Mouse (Mus musculus): ENCODE data around the gene Fcnb. TPM values are rescaled to one million over a fixed set of nuclear protein-coding genes. Genes with fewer than 3 reads are reported as not detected.

Fcnb gene
- polyA plus RNA-seq, 1 experiment = 0.85 TPM

- H3K4me1 ChIP-seq (replicated peaks; ENCODE audit: control insufficient read depth, insufficient read depth, low read length) = no peaks in the 10 kb centered on the region
- no peaks in the 10 kb centered on the region for H3K27me3 ChIP-seq (ENCODE audit: control insufficient read depth, insufficient read depth, low read length)
- no peak overlapping the region for H3K27ac ChIP-seq (ENCODE audit: control insufficient read depth, insufficient read depth, low read length)
- H3K4me3 ChIP-seq (ENCODE audit: control insufficient read depth, insufficient read depth, low read length) = no peak overlapping the region
- H3K36me3 ChIP-seq (ENCODE audit: control insufficient read depth, insufficient read depth, low read length) = no peaks in the 10 kb centered on the region
- TF ChIP-seq CTCF (IDR thresholded peaks at IDR 0.05; ENCODE audit: borderline replicate concordance, control insufficient read depth, extremely low read depth, insufficient read depth, low read length, poor library complexity) (no peak), POLR2A (IDR thresholded peaks at IDR 0.05; ENCODE audit: control insufficient read depth, extremely low read depth, insufficient read depth, low read length, poor library complexity) (no peak)
- 82% methylated on average over 6 of the region's 6 CpGs for WGBS
- DNase-seq = no peak
Measured at GRCm38 (mm10) chr2:28046311-28046710, 38.4 kb downstream of the Fcnb start.

GRCm38 (mm10) chr2:28044920-28045598, 39.6 kb downstream of the Fcnb start:
- no peaks in the 10 kb centered on the region for H3K36me3 ChIP-seq (ENCODE audit: control insufficient read depth, insufficient read depth, low read length)
- DNase-seq = no peak
- H3K27me3 ChIP-seq (ENCODE audit: control insufficient read depth, insufficient read depth, low read length) = no peaks in the 10 kb centered on the region
- WGBS = 84% methylated on average over 9 of the region's 9 CpGs
- no peak overlapping the region for H3K4me3 ChIP-seq (ENCODE audit: control insufficient read depth, insufficient read depth, low read length)
- no peak for TF ChIP-seq CTCF (IDR thresholded peaks at IDR 0.05; ENCODE audit: borderline replicate concordance, control insufficient read depth, extremely low read depth, insufficient read depth, low read length, poor library complexity)
- no peak for TF ChIP-seq POLR2A (IDR thresholded peaks at IDR 0.05; ENCODE audit: control insufficient read depth, extremely low read depth, insufficient read depth, low read length, poor library complexity)
- H3K27ac ChIP-seq (ENCODE audit: control insufficient read depth, insufficient read depth, low read length) = no peak overlapping the region
- H3K4me1 ChIP-seq (replicated peaks; ENCODE audit: control insufficient read depth, insufficient read depth, low read length) = no peaks in the 10 kb centered on the region

DNA sequence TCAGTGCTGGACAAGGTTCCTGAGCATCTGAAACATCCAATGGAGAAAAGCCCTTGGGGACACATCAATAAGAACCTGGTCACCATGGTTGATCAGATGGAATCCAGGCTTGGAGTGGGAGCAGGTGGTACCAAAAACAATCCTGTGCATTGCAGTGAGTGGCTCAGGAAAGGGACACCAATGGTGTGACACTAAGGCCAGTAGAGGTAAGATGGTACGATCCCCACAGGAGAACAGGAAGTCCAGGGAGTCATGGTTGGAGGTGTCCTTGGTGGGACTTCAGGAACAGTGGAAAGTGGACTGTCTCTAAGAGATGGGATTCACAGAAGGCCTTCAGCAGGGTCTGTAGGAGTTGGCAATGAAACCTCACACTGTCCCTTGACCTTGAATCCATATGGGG, 44.2 kb downstream of the Fcnb start:
- WGBS = 84% methylated on average over 1 of the region's 1 CpGs

DNA sequence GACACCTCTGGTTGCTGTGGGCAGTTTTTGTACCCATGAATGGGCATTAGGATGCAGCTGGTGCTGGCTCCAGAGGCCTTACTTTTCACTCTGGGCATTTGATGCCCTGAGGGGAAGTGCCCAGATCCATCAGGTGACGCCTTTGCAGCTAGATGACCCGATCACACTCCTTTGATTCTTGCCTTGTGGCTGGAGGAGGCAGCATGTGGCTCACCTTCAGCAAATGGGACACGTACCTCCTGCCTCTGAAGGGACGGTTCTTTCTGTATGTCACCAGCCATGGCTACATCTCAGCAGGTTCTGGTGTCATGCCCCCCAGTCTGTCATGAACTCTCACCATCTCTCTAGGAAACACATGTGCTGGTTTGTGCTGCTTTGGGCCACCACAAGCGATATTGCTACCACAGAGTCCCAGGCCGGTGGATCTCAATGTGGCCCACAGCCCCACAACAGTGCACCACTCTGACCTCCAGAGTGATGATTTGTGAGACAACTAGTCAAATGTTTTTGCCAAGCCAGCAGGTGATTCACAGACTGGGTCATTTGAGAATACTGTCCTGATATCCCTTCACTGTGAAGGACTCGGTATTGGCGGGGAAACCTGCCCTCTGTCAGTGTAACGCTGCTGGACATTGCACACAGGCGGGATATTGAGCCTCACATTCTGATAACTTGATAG, 44.9 kb downstream of the Fcnb start:
- Histone ChIP-seq H3K27me3 (ENCODE audit: control insufficient read depth, insufficient read depth, low read length) (no peaks in the 10 kb centered on the region), H3K27ac (ENCODE audit: control insufficient read depth, insufficient read depth, low read length) (no peak overlapping the region), H3K36me3 (ENCODE audit: control insufficient read depth, insufficient read depth, low read length) (no peaks in the 10 kb centered on the region), H3K4me3 (ENCODE audit: control insufficient read depth, insufficient read depth, low read length) (no peak overlapping the region), H3K4me1 (replicated peaks; ENCODE audit: control insufficient read depth, insufficient read depth, low read length) (no peaks in the 10 kb centered on the region)
- 90% methylated on average over 10 of the region's 10 CpGs for WGBS
- no peak for TF ChIP-seq CTCF (IDR thresholded peaks at IDR 0.05; ENCODE audit: borderline replicate concordance, control insufficient read depth, extremely low read depth, insufficient read depth, low read length, poor library complexity)
- no peak for TF ChIP-seq POLR2A (IDR thresholded peaks at IDR 0.05; ENCODE audit: control insufficient read depth, extremely low read depth, insufficient read depth, low read length, poor library complexity)
- no peak for DNase-seq

More for the DNA sequence above, 44.2 kb downstream of the Fcnb start:
- Histone ChIP-seq H3K27ac (ENCODE audit: control insufficient read depth, insufficient read depth, low read length) (no peak overlapping the region), H3K36me3 (ENCODE audit: control insufficient read depth, insufficient read depth, low read length) (no peaks in the 10 kb centered on the region), H3K4me3 (ENCODE audit: control insufficient read depth, insufficient read depth, low read length) (no peak overlapping the region), H3K4me1 (replicated peaks; ENCODE audit: control insufficient read depth, insufficient read depth, low read length) (no peaks in the 10 kb centered on the region), H3K27me3 (ENCODE audit: control insufficient read depth, insufficient read depth, low read length) (no peaks in the 10 kb centered on the region)
- no peak for DNase-seq
- TF ChIP-seq POLR2A (IDR thresholded peaks at IDR 0.05; ENCODE audit: control insufficient read depth, extremely low read depth, insufficient read depth, low read length, poor library complexity) (no peak), CTCF (IDR thresholded peaks at IDR 0.05; ENCODE audit: borderline replicate concordance, control insufficient read depth, extremely low read depth, insufficient read depth, low read length, poor library complexity) (no peak)

GRCm38 (mm10) chr2:28038391-28039096, 46.1 kb downstream of the Fcnb start:
- 83% methylated on average over 14 of the region's 14 CpGs for WGBS
- Histone ChIP-seq H3K4me1 (replicated peaks; ENCODE audit: control insufficient read depth, insufficient read depth, low read length) (no peaks in the 10 kb centered on the region), H3K27ac (ENCODE audit: control insufficient read depth, insufficient read depth, low read length) (no peak overlapping the region), H3K36me3 (ENCODE audit: control insufficient read depth, insufficient read depth, low read length) (no peaks in the 10 kb centered on the region), H3K27me3 (ENCODE audit: control insufficient read depth, insufficient read depth, low read length) (no peaks in the 10 kb centered on the region), H3K4me3 (ENCODE audit: control insufficient read depth, insufficient read depth, low read length) (no peak overlapping the region)
- no peak for TF ChIP-seq CTCF (IDR thresholded peaks at IDR 0.05; ENCODE audit: borderline replicate concordance, control insufficient read depth, extremely low read depth, insufficient read depth, low read length, poor library complexity)
- DNase-seq = no peak

- Histone ChIP-seq H3K4me3 (ENCODE audit: control insufficient read depth, insufficient read depth, low read length) (no peak overlapping the region), H3K4me1 (replicated peaks; ENCODE audit: control insufficient read depth, insufficient read depth, low read length) (no peaks in the 10 kb centered on the region), H3K27me3 (ENCODE audit: control insufficient read depth, insufficient read depth, low read length) (no peaks in the 10 kb centered on the region), H3K27ac (ENCODE audit: control insufficient read depth, insufficient read depth, low read length) (no peak overlapping the region), H3K36me3 (ENCODE audit: control insufficient read depth, insufficient read depth, low read length) (no peaks in the 10 kb centered on the region)
- WGBS = 82% methylated on average over 12 of the region's 12 CpGs
- no peak for DNase-seq
- TF ChIP-seq CTCF (IDR thresholded peaks at IDR 0.05; ENCODE audit: borderline replicate concordance, control insufficient read depth, extremely low read depth, insufficient read depth, low read length, poor library complexity) = no peak
- no peak for TF ChIP-seq POLR2A (IDR thresholded peaks at IDR 0.05; ENCODE audit: control insufficient read depth, extremely low read depth, insufficient read depth, low read length, poor library complexity)
Measured at GRCm38 (mm10) chr2:28037505-28038390, 46.9 kb downstream of the Fcnb start.
